Mouse (Mus musculus) leukemia stem cell, adult 10-12 weeks (primary cell): ENCODE measurements around the gene Oit1. TPM values are rescaled to one million over a fixed set of nuclear protein-coding genes. Genes with fewer than 3 reads are reported as not detected.

Experiments used
- polyA plus RNA-seq: library from polyadenylated mRNA; stranded (reverse); fragments of >175 nt; gene quantifications from 2 replicates; pipeline ENCODE4 v1.2.3, GENCODE M21; 2012; ENCODE audit warnings: low replicate concordance

Oit1 gene
- polyA plus RNA-seq: not detected in 2 replicates

GRCm38 (mm10) chr14:8378685-8379313 is at the start of gene Oit1:
Gene Oit1 (minus strand): TSS chr14:8378754.

GRCm38 (mm10) chr14:8317194-8318097 is 61.1 kb downstream of the Oit1 start, which contains the start of gene Fam107a:
Gene Fam107a (minus strand): TSS chr14:8318023.

Other genes with a start within 250 kb of the Oit1 start
- gene Pdhb, start 205.7 kb downstream of the Oit1 start, polyA plus RNA-seq: 22.3 and 31.4 TPM in 2 replicates
- 1.1 and 1.2 TPM in 2 replicates for gene Kctd6, start 164.6 kb downstream of the Oit1 start, polyA plus RNA-seq
- not detected in 2 replicates for gene Acox2, start 119.4 kb downstream of the Oit1 start, polyA plus RNA-seq
- gene Fam107a, start 60.7 kb downstream of the Oit1 start, polyA plus RNA-seq: not detected in 2 replicates